Mouse (Mus musculus) midbrain, embryonic 10.5 days (tissue): ENCODE measurements around the gene Tbxas1. TPM values are rescaled to one million over a fixed set of nuclear protein-coding genes. Genes with fewer than 3 reads are reported as not detected.

Experiments
- DNase-seq: peaks from one replicate; pipeline ENCODE4 v3.0.0-alpha.2; 2017; ENCODE audit warnings: low spot score
- H3K27ac ChIP-seq: fragments of 300-500 bp; sonication (generic); replicated peaks from 2 replicates; pipeline ENCODE4 v1.5.1; 2016; ENCODE audit warnings: mild to moderate bottlenecking
- H3K27me3 ChIP-seq: fragments of 300-500 bp; sonication (generic); 2 replicates; pipeline ENCODE4 v1.6.1; 2016; ENCODE audit warnings: low read depth, mild to moderate bottlenecking; ENCODE audit not compliant: poor library complexity, severe bottlenecking
- H3K36me3 ChIP-seq: fragments of 300-500 bp; sonication (generic); 2 replicates; pipeline ENCODE4 v1.6.1; 2016; ENCODE audit warnings: mild to moderate bottlenecking, moderate library complexity
- H3K4me1 ChIP-seq: fragments of 300-500 bp; sonication (generic); 2 replicates; pipeline ENCODE4 v1.6.1; 2016
- H3K4me3 ChIP-seq: fragments of 300-500 bp; sonication (generic); 2 replicates; pipeline ENCODE4 v1.5.1; 2016; ENCODE audit warnings: mild to moderate bottlenecking, moderate library complexity
- H3K9me3 ChIP-seq: fragments of 300-500 bp; sonication (generic); replicated peaks from 2 replicates; pipeline ENCODE4 v1.6.1; 2016; ENCODE audit warnings: mild to moderate bottlenecking
- WGBS: fragments of 180-500 bp; shearing (Covaris S2); methylation state at CpG from one replicate; pipeline ENCODE4 v1.1.7; 2016; 5-methylcytosine and 5-hydroxymethylcytosine counted together
- polyA plus RNA-seq: library from polyadenylated mRNA; unstranded; fragments of >200 nt; fragmentation: Nextera tagmentation; extraction: Ambion mirVana; gene quantifications from 2 replicates; pipeline ENCODE4 v1.2.1, GENCODE M21; 2016

The Tbxas1 gene
- polyA plus RNA-seq, 1 experiment from 2014 or later: 1.1 TPM

DNA sequence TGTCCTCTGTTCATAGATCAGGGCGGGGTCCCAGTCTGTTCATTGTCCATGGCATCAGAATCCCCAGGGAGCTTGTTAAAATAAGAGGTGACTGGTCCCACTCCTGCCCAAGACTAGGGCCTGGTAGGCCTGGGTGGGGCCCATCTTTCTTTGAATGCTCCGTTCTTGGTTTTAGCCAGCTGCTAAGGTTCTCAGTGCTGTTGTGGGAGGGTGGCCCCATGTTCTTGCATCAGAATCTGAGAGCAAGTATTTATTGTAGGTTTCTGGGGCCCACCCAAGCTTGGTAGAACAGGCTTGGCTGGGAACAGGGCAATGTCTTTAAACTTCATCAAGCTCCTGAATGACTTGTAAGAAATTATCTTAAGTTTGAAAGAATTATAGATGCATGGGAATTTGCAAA is 101.2 kb downstream of the Tbxas1 start:
- Histone ChIP-seq H3K27ac (no peak overlapping the region), H3K4me1 (no peaks in the 10 kb centered on the region), H3K27me3 (no peaks in the 10 kb centered on the region), H3K4me3 (no peak overlapping the region), H3K9me3 (no peaks in the 10 kb centered on the region), H3K36me3 (no peaks in the 10 kb centered on the region)
- 89% methylated on average over 2 of the region's 2 CpGs for WGBS
- no peak for DNase-seq

DNA sequence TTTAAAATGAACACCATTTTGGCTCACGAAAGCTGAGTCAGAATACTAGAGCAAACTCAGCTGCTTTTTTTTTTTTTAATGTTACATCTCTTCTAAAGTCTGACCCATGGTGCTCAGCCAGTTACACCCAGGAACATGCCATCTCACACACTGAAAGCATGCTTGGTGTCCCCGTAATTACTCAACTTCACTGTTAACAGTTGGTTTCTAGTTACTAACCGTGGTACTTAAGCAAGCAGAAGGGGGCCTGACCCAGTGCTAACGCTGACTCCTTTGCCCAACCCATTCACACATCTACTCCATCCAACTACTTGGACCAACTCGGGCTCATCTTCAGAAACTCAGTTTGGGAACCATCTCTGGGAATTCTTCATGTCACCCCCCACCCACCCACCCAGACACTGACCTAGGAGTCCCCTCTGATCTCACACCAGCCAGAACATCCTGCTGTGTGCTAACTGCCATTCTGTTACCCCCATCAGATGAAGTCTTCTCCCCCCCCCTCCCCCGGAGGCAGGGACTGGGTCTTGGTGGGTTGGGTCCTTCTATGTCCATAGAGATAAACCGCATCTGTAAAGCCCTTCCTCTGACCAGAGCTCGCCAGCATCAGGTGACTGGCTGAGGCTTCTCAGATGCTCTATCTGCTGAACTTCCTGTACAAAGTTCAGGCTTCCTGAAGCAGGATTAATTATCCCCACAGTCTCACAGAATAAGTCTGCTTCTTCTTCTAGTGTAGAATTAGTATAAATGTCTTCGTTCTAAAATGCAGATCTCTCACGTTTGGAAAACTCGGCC is 105.9 kb downstream of the Tbxas1 start:
- H3K4me1 ChIP-seq: peaks cover 3% of the 10 kb centered on the region
- no peak overlapping the region for H3K4me3 ChIP-seq
- no peaks in the 10 kb centered on the region for H3K9me3 ChIP-seq
- DNase-seq: no peak
- H3K27ac ChIP-seq: no peak overlapping the region
- 87% methylated on average over 11 of the region's 11 CpGs for WGBS
- no peaks in the 10 kb centered on the region for H3K27me3 ChIP-seq
- no peaks in the 10 kb centered on the region for H3K36me3 ChIP-seq

GRCm38 (mm10) chr6:38982071-38982470 is 106.9 kb downstream of the Tbxas1 start:
- WGBS: 97% methylated on average over 8 of the region's 8 CpGs
- no peak overlapping the region for H3K27ac ChIP-seq

GRCm38 (mm10) chr6:38982656-38983055 is 107.5 kb downstream of the Tbxas1 start:
- 77% methylated on average over 4 of the region's 4 CpGs for WGBS
- Histone ChIP-seq H3K27ac (no peak overlapping the region), H3K4me3 (no peak overlapping the region)

More at GRCm38 (mm10) chr6:38982071-38982470, 106.9 kb downstream of the Tbxas1 start:
- peaks cover 5% of the 10 kb centered on the region for H3K4me1 ChIP-seq
- no peak overlapping the region for H3K4me3 ChIP-seq
- no peaks in the 10 kb centered on the region for H3K36me3 ChIP-seq
- H3K9me3 ChIP-seq: no peaks in the 10 kb centered on the region
- no peaks in the 10 kb centered on the region for H3K27me3 ChIP-seq
- DNase-seq: no peak

GRCm38 (mm10) chr6:38983060-38983459 is 107.9 kb downstream of the Tbxas1 start:
- Histone ChIP-seq H3K4me1 (peaks cover 5% of the 10 kb centered on the region), H3K36me3 (no peaks in the 10 kb centered on the region), H3K9me3 (no peaks in the 10 kb centered on the region), H3K27me3 (no peaks in the 10 kb centered on the region), H3K27ac (no peak overlapping the region), H3K4me3 (no peak overlapping the region)
- no peak for DNase-seq
- 73% methylated on average over 7 of the region's 7 CpGs for whole genome bisulfite sequencing

More at GRCm38 (mm10) chr6:38982656-38983055, 107.5 kb downstream of the Tbxas1 start:
- peaks cover 5% of the 10 kb centered on the region for H3K4me1 ChIP-seq
- no peaks in the 10 kb centered on the region for H3K27me3 ChIP-seq
- H3K36me3 ChIP-seq: no peaks in the 10 kb centered on the region
- DNase-seq: no peak
- H3K9me3 ChIP-seq: no peaks in the 10 kb centered on the region

- Histone ChIP-seq H3K4me3 (no peak overlapping the region), H3K27me3 (no peaks in the 10 kb centered on the region), H3K4me1 (peaks cover 5% of the 10 kb centered on the region), H3K27ac (no peak overlapping the region), H3K36me3 (no peaks in the 10 kb centered on the region), H3K9me3 (no peaks in the 10 kb centered on the region)
- no peak for DNase-seq
- 84% methylated on average over 2 of the region's 2 CpGs for WGBS
These were observed 109.4 kb downstream of the Tbxas1 start for GRCm38 (mm10) chr6:38984626-38985025.

- no peaks in the 10 kb centered on the region for H3K36me3 ChIP-seq
- peaks cover 5% of the 10 kb centered on the region for H3K4me1 ChIP-seq
- no peak for DNase-seq
- 62% methylated on average over 10 of the region's 10 CpGs for WGBS
- no peak overlapping the region for H3K27ac ChIP-seq
- no peak overlapping the region for H3K4me3 ChIP-seq
- no peaks in the 10 kb centered on the region for H3K9me3 ChIP-seq
- no peaks in the 10 kb centered on the region for H3K27me3 ChIP-seq
These were observed 111.4 kb downstream of the Tbxas1 start for GRCm38 (mm10) chr6:38986641-38987040.

- H3K4me3 ChIP-seq: no peak overlapping the region
- WGBS: 56% methylated on average over 4 of the region's 4 CpGs
- H3K36me3 ChIP-seq: no peaks in the 10 kb centered on the region
- H3K9me3 ChIP-seq: no peaks in the 10 kb centered on the region
- H3K4me1 ChIP-seq: no peaks in the 10 kb centered on the region
- no peak for DNase-seq
- H3K27ac ChIP-seq: no peak overlapping the region
- no peaks in the 10 kb centered on the region for H3K27me3 ChIP-seq
These were observed 116.8 kb downstream of the Tbxas1 start for GRCm38 (mm10) chr6:38992016-38992415.

DNA sequence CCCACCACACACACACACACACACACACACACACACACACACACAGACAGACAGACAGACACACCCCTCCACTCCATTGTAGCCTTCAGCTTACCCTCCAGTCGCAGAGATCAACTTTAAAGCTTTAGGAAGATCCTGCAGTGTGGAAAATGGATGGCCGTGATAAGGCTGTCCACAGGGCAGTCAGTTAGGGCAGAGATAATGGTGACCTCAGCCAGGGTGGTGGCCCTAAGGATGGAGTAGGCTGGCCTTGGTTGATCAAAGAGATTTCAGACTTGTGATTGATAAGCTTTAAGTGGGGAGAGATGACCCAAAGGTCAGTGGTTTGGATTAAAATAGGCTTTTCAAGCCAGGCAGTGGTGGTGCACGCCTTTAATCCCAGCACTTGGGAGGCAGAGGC is 120.6 kb downstream of the Tbxas1 start:
- Histone ChIP-seq H3K27ac (no peak overlapping the region), H3K36me3 (no peaks in the 10 kb centered on the region), H3K4me1 (no peaks in the 10 kb centered on the region), H3K4me3 (no peak overlapping the region), H3K9me3 (no peaks in the 10 kb centered on the region), H3K27me3 (no peaks in the 10 kb centered on the region)
- DNase-seq: no peak
- WGBS: 92% methylated on average over 3 of the region's 3 CpGs

GRCm38 (mm10) chr6:38997838-38998237 is 122.6 kb downstream of the Tbxas1 start:
- Histone ChIP-seq H3K4me3 (no peak overlapping the region), H3K9me3 (no peaks in the 10 kb centered on the region), H3K27ac (no peak overlapping the region), H3K36me3 (no peaks in the 10 kb centered on the region), H3K27me3 (no peaks in the 10 kb centered on the region), H3K4me1 (no peaks in the 10 kb centered on the region)
- no peak for DNase-seq
- 89% methylated on average over 4 of the region's 4 CpGs for WGBS

DNA sequence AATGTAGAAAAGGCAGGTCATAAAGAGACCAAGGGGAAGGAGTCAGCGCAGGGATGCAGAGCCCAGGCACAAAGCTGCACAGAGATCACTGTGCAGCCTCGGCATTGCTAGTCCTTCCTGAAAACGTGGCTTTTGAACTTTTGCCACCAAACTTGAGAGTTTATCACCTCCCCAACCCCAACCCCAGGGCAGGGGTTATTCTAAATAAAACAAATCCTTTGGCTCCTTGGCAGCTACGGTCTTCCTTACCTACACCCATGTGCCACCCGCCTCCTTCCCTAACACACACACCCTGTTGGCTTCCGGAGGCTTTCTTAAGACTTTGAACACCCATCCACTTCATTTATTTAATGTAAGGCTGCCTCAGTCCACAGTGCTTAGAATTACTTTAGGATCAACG is 127.9 kb downstream of the Tbxas1 start:
- Histone ChIP-seq H3K36me3 (no peaks in the 10 kb centered on the region), H3K9me3 (no peaks in the 10 kb centered on the region), H3K27me3 (no peaks in the 10 kb centered on the region), H3K4me1 (peaks cover 16% of the 10 kb centered on the region), H3K4me3 (no peak overlapping the region), H3K27ac (no peak overlapping the region)
- 81% methylated on average over 7 of the region's 7 CpGs for WGBS
- no peak for DNase-seq

- no peak for DNase-seq
- Histone ChIP-seq H3K27ac (no peak overlapping the region), H3K27me3 (no peaks in the 10 kb centered on the region), H3K36me3 (no peaks in the 10 kb centered on the region), H3K4me3 (no peak overlapping the region), H3K4me1 (peaks cover 16% of the 10 kb centered on the region), H3K9me3 (no peaks in the 10 kb centered on the region)
- WGBS: 86% methylated on average over 12 of the region's 12 CpGs
These were observed 128.8 kb downstream of the Tbxas1 start for GRCm38 (mm10) chr6:39004003-39004473.

- no peak overlapping the region for H3K27ac ChIP-seq
- DNase-seq: no peak
- WGBS: 89% methylated on average over 20 of the region's 20 CpGs
These were observed 130.2 kb downstream of the Tbxas1 start for GRCm38 (mm10) chr6:39005267-39005944.

More at GRCm38 (mm10) chr6:39005267-39005944, 130.2 kb downstream of the Tbxas1 start:
- Histone ChIP-seq H3K4me1 (peaks cover 16% of the 10 kb centered on the region), H3K36me3 (no peaks in the 10 kb centered on the region), H3K4me3 (no peak overlapping the region), H3K9me3 (no peaks in the 10 kb centered on the region), H3K27me3 (no peaks in the 10 kb centered on the region)
